Mouse (Mus musculus) MEL (cell line): ENCODE data around the gene Cspg4. TPM values are rescaled to one million over a fixed set of nuclear protein-coding genes. Genes with fewer than 3 reads are reported as not detected.

Source experiments
- DNase-seq: peaks from one replicate; pipeline ENCODE4 v3.0.0; 2011; ENCODE audit warnings: low read depth, low spot score
- H3K27ac ChIP-seq: 2 replicates; pipeline ENCODE4 v1.5.1; 2012; ENCODE audit warnings: low read depth, mild to moderate bottlenecking, control low read depth, low read length, moderate library complexity; ENCODE audit not compliant: control insufficient read depth
- H3K27me3 ChIP-seq, 2 experiments: fragments of 150-350 bp in 1 of 2; sonication (generic) in 1 of 2; 2 replicates each; pipeline ENCODE4 v1.6.1; 2012; ENCODE audit warnings: low read length in 2 of 2, mild to moderate bottlenecking in 2 of 2, improper control_type of control experiment in 1 of 2, moderate library complexity in 1 of 2; ENCODE audit not compliant: insufficient read depth in 2 of 2, control insufficient read depth in 1 of 2
- H3K36me3 ChIP-seq, 2 experiments: 2 replicates each; pipeline ENCODE4 v1.6.1; 2012 to 2014; ENCODE audit warnings: low read length in 2 of 2, improper control_type of control experiment in 1 of 2, inconsistent platforms in 1 of 2, mild to moderate bottlenecking in 1 of 2; ENCODE audit not compliant: insufficient read depth in 2 of 2, control insufficient read depth in 1 of 2
- H3K4me1 ChIP-seq, 2 experiments: fragments of 150-350 bp in 1 of 2; sonication (generic) in 1 of 2; 2 replicates each; pipeline ENCODE4 v1.6.1; 2012; ENCODE audit warnings: low read length in 2 of 2, improper control_type of control experiment in 1 of 2, mild to moderate bottlenecking in 1 of 2; ENCODE audit not compliant: insufficient read depth in 2 of 2, control insufficient read depth in 1 of 2
- H3K4me3 ChIP-seq, 2 experiments: fragments of 150-350 bp in 1 of 2; sonication (generic) in 1 of 2; 2 replicates each; pipeline ENCODE4 v1.5.1; 2012; ENCODE audit warnings: low read depth in 2 of 2, low read length in 2 of 2, mild to moderate bottlenecking in 2 of 2, moderate library complexity in 2 of 2, control low read depth in 1 of 2, improper control_type of control experiment in 1 of 2; ENCODE audit not compliant: control insufficient read depth in 1 of 2, insufficient read depth in 1 of 2
- H3K79me2 ChIP-seq: 2 replicates; pipeline ENCODE4 v1.6.1; 2012; ENCODE audit warnings: mild to moderate bottlenecking, low read length, moderate library complexity; ENCODE audit not compliant: control insufficient read depth, poor library complexity, insufficient read depth
- H3K9ac ChIP-seq: 2 replicates; pipeline ENCODE4 v1.6.1; 2012; ENCODE audit warnings: low read depth, mild to moderate bottlenecking, control low read depth, low read length, moderate library complexity; ENCODE audit not compliant: control insufficient read depth, poor library complexity, severe bottlenecking
- H3K9me3 ChIP-seq: fragments of 150-350 bp; sonication (generic); replicated peaks from 2 replicates; pipeline ENCODE4 v1.6.1; 2012; ENCODE audit warnings: mild to moderate bottlenecking, low read length, improper control_type of control experiment, moderate library complexity; ENCODE audit not compliant: insufficient read depth
- CTCF ChIP-seq, 3 experiments: IDR thresholded peaks in 2 of 3; conservative IDR thresholded peaks in 1 of 3; 2 replicates each; pipeline ENCODE4 v1.5.1; 2011 to 2012; ENCODE audit warnings: low read length in 3 of 3, low read depth in 2 of 3, mild to moderate bottlenecking in 2 of 3, improper control_type of control experiment in 1 of 3, inconsistent platforms in 1 of 3, mixed read lengths in 1 of 3, moderate library complexity in 1 of 3; ENCODE audit not compliant: control insufficient read depth in 1 of 3, insufficient read depth in 1 of 3, poor library complexity in 1 of 3, severe bottlenecking in 1 of 3
- HCFC1 ChIP-seq: IDR thresholded peaks from 2 replicates; pipeline ENCODE4 v1.6.1; 2012; ENCODE audit warnings: low read depth, mild to moderate bottlenecking, inconsistent platforms, low read length, improper control_type of control experiment, moderate library complexity
- KAT2A ChIP-seq: conservative IDR thresholded peaks from 2 replicates; pipeline ENCODE4 v1.6.1; 2012; ENCODE audit warnings: low read depth, low read length, improper control_type of control experiment, inconsistent platforms
- MAX ChIP-seq: IDR thresholded peaks from 2 replicates; pipeline ENCODE4 v1.6.1; 2011; ENCODE audit warnings: low read length, improper control_type of control experiment
- MAZ ChIP-seq: IDR thresholded peaks from 2 replicates; pipeline ENCODE4 v1.6.1; 2012; ENCODE audit warnings: low read depth, mild to moderate bottlenecking, inconsistent platforms, low read length, improper control_type of control experiment
- MXI1 ChIP-seq: IDR thresholded peaks from 2 replicates; pipeline ENCODE4 v1.6.1; 2011; ENCODE audit warnings: mild to moderate bottlenecking, low read depth, low read length, improper control_type of control experiment
- MYC ChIP-seq: IDR thresholded peaks from 2 replicates; pipeline ENCODE4 v1.6.1; 2011; ENCODE audit warnings: low read depth, mild to moderate bottlenecking, low read length, improper control_type of control experiment, moderate library complexity
- NELFE ChIP-seq: IDR thresholded peaks from 2 replicates; pipeline ENCODE4 v1.6.1; 2011; ENCODE audit warnings: low read depth, low read length, improper control_type of control experiment
- POLR2AphosphoS2 ChIP-seq: IDR thresholded peaks from 2 replicates; pipeline ENCODE4 v1.6.1; 2011; ENCODE audit warnings: low read length, improper control_type of control experiment
- RAD21 ChIP-seq: IDR thresholded peaks from 2 replicates; pipeline ENCODE4 v1.6.1; 2011; ENCODE audit warnings: mild to moderate bottlenecking, low read depth, low read length, improper control_type of control experiment
- SIN3A ChIP-seq: IDR thresholded peaks from 2 replicates; pipeline ENCODE4 v1.6.1; 2012; ENCODE audit warnings: low read length, improper control_type of control experiment, inconsistent platforms
- SMC3 ChIP-seq: IDR thresholded peaks from 2 replicates; pipeline ENCODE4 v1.6.1; 2011; ENCODE audit warnings: low read depth, low read length, improper control_type of control experiment
- TAL1 ChIP-seq: IDR thresholded peaks from 2 replicates; pipeline ENCODE4 v1.6.1; 2012; ENCODE audit warnings: mild to moderate bottlenecking, inconsistent platforms, low read length, moderate library complexity, mixed read lengths
- TBP ChIP-seq: IDR thresholded peaks from 2 replicates; pipeline ENCODE4 v1.8.0; 2011; ENCODE audit warnings: low read depth, low read length, improper control_type of control experiment
- TCF12 ChIP-seq: IDR thresholded peaks from 2 replicates; pipeline ENCODE4 v1.6.1; 2014; ENCODE audit warnings: low read depth, mild to moderate bottlenecking, inconsistent platforms, low read length, improper control_type of control experiment, moderate library complexity
- USF2 ChIP-seq, 2 experiments: IDR thresholded peaks; 2 replicates each; pipeline ENCODE4 v1.6.1; 2011 to 2012; ENCODE audit warnings: improper control_type of control experiment in 2 of 2, low read length in 2 of 2, borderline replicate concordance in 1 of 2, inconsistent platforms in 1 of 2, low read depth in 1 of 2, mild to moderate bottlenecking in 1 of 2; ENCODE audit not compliant: insufficient read depth in 1 of 2
- ZC3H11A ChIP-seq: IDR thresholded peaks from 2 replicates; pipeline ENCODE4 v1.6.1; 2012; ENCODE audit warnings: low read depth, mild to moderate bottlenecking, inconsistent platforms, low read length, improper control_type of control experiment
- ZKSCAN1 ChIP-seq: IDR thresholded peaks from 2 replicates; pipeline ENCODE4 v1.6.1; 2012; ENCODE audit warnings: low read depth, mild to moderate bottlenecking, inconsistent platforms, low read length, improper control_type of control experiment, moderate library complexity
- ZNF384 ChIP-seq: IDR thresholded peaks from 2 replicates; pipeline ENCODE4 v1.6.1; 2012; ENCODE audit warnings: low read depth, mild to moderate bottlenecking, inconsistent platforms, low read length, improper control_type of control experiment
- polyA plus RNA-seq, 2 experiments: library from polyadenylated mRNA; stranded (reverse) in 1 of 2; unstranded in 1 of 2; fragments of >175 nt in 1 of 2; fragments of >200 nt in 1 of 2; gene quantifications; 2 replicates each; pipeline versions ENCODE4 v1.2.1 to v1.2.4; 2012; ENCODE audit warnings: low replicate concordance in 2 of 2, low read depth in 1 of 2; ENCODE audit not compliant: insufficient read length in 2 of 2, insufficient read depth in 1 of 2, missing spikeins in 1 of 2
- total RNA-seq: library from RNA; depleted of rRNA; stranded (reverse); fragments of 300-350 nt; gene quantifications from 2 replicates; pipeline ENCODE4 v1.2.3, GENCODE M21; 2012

Gene Cspg4
- total and polyA plus RNA-seq, 3 experiments = 0.15 to 0.23 TPM; not detected in 1

DNA sequence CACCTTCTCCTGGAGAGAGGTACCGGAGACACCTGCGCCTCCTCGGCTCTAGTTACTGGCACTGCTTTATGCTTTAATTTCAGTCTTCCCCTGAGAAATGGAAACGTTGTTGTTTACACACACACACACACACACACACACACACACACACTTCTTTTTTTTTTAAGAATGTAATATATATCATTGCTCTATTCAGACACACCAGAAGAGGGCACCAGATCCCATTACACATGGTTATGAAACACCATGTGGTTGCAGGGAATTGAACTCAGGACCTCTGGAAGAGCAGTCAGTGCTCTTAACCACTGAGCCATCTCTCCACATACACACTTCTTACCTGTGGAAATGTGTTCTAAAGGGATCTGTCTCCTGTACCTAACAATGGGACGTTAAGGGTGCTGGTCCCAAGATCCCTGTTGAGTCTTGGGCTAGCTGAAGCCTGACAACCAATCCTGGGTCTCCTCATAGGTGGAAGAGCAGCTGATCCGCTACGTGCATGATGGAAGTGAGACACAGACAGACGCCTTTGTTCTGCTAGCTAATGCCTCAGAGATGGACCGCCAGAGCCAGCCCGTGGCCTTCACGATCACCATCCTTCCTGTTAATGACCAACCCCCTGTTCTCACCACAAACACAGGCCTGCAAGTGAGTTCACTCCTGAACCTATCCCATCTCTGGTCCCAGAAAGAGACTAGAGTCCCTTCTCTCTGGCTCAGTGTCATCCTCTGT lies 25.9 kb downstream of the Cspg4 start:
- peak overlapping the region; percentile 73 for H3K9ac ChIP-seq
- no peaks in the 10 kb centered on the region for H3K79me2 ChIP-seq
- no peaks in the 10 kb centered on the region for H3K27me3 ChIP-seq
- no peaks in the 10 kb centered on the region for H3K36me3 ChIP-seq
- no peaks in the 10 kb centered on the region for H3K4me1 ChIP-seq
- H3K4me3 ChIP-seq = peak overlapping the region; percentile 68 to 74
- TF ChIP-seq CTCF (IDR thresholded peaks at IDR 0.05 in 2 of 3, conservative IDR thresholded peaks at IDR 0.05 in 1 of 3; ENCODE audit: control insufficient read depth in 1 of 3, insufficient read depth in 1 of 3, low read depth in 2 of 3, low read length in 3 of 3, poor library complexity in 1 of 3, severe bottlenecking in 1 of 3) (peak; percentile 13 to 54 (median 42); a peak in 3 of 6 replicates), POLR2AphosphoS2 (no peak), SIN3A (no peak; the same call in 1 of the 2 replicates), MYC (peak; percentile 88), SMC3 (no peak), MXI1 (0 out of 2 replicates have a peak, but pooled peaks have one; percentile 22), MAZ (no peak), HCFC1 (no peak), ZNF384 (peak; percentile 83), RAD21 (peak; percentile 6; the same call in 1 of the 2 replicates), ZKSCAN1 (no peak), TBP (no peak), USF2 (IDR thresholded peaks at IDR 0.05; ENCODE audit: borderline replicate concordance in 1 of 2, insufficient read depth in 1 of 2, low read depth in 1 of 2, low read length in 2 of 2) (no peak)
- no peak overlapping the region for H3K27ac ChIP-seq
- peak; percentile 46 for DNase-seq
- no peaks in the 10 kb centered on the region for H3K9me3 ChIP-seq

- peak; percentile 92 for DNase-seq
- Histone ChIP-seq H3K9me3 (no peaks in the 10 kb centered on the region), H3K4me3 (peak overlapping the region in 1 of 2 experiments; percentile 24; a peak in 2 of 4 replicates), H3K9ac (peak overlapping the region; percentile 30)
- peak; percentile 91 for TF ChIP-seq ZC3H11A
- no peak for TF ChIP-seq TAL1
- TF ChIP-seq CTCF (IDR thresholded peaks at IDR 0.05 in 2 of 3, conservative IDR thresholded peaks at IDR 0.05 in 1 of 3; ENCODE audit: control insufficient read depth in 1 of 3, insufficient read depth in 1 of 3, low read depth in 2 of 3, low read length in 3 of 3, poor library complexity in 1 of 3, severe bottlenecking in 1 of 3) = peak; percentile 70 to 99 (median 83)
- TF ChIP-seq KAT2A = no peak
- TF ChIP-seq MAX = no peak
- 0 out of 2 replicates have a peak, but pooled peaks have one; percentile 27 for TF ChIP-seq ZNF384
- TF ChIP-seq NELFE = no peak
- no peak for TF ChIP-seq TCF12
- TF ChIP-seq RAD21 = peak; percentile 100
- 0 out of 2 replicates have a peak, but pooled peaks have one; percentile 13 for TF ChIP-seq HCFC1
- TF ChIP-seq SMC3 = peak; percentile 92
- TF ChIP-seq SIN3A = peak; percentile 50; the same call in 1 of the 2 replicates
- TF ChIP-seq MYC = 0 out of 2 replicates have a peak, but pooled peaks have one; percentile 50
- TF ChIP-seq, all 39 proteins: peak for 8
- Histone ChIP-seq H3K27me3 (no peaks in the 10 kb centered on the region), H3K27ac (no peak overlapping the region), H3K79me2 (no peaks in the 10 kb centered on the region), H3K36me3 (no peaks in the 10 kb centered on the region), H3K4me1 (no peaks in the 10 kb centered on the region)
Measured at GRCm38 (mm10) chr9:56891517-56892011, 26.7 kb downstream of the Cspg4 start.
